Mouse (Mus musculus): ENCODE data around the gene Padi2.

Padi2 gene

DNA sequence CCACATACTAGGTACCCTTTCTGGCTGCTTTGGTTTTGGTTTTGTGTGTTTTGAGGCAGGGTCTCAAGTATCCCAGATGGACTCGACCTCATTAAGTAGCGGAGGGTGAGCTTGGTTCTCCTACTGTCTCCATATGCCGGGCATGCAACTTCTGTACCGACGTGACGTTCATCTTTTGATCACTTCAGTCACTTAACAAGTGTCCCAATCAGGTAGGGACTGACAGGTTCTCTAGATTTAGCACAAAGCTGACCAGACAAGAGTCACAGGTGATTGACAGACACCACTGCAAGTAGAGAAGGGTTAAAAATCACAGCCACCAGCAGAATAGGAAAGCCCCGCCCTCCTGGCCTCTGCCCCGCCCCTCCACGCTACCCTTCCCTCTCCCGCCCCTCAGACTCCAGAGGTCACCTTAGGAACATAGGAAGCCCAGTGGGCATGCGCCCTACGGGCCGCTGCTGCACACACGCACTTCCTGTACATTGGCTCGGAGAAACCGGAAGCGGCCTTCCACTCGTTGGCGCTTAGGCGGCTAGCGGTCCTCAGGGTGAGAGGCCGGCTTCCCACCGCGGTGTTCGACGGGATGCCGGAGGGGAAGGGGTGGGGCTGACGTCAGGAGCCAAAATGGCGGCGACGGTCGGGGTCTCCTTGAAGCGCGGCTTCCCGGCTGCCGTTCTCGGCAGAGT, 54.8 kb downstream of the Padi2 start, which contains the start of gene Sdhb:
Sdhb (plus strand) TSS at position 423 of the 686 bp plus-strand sequence.
- peak; percentile 95 for DNase-seq

DNA sequence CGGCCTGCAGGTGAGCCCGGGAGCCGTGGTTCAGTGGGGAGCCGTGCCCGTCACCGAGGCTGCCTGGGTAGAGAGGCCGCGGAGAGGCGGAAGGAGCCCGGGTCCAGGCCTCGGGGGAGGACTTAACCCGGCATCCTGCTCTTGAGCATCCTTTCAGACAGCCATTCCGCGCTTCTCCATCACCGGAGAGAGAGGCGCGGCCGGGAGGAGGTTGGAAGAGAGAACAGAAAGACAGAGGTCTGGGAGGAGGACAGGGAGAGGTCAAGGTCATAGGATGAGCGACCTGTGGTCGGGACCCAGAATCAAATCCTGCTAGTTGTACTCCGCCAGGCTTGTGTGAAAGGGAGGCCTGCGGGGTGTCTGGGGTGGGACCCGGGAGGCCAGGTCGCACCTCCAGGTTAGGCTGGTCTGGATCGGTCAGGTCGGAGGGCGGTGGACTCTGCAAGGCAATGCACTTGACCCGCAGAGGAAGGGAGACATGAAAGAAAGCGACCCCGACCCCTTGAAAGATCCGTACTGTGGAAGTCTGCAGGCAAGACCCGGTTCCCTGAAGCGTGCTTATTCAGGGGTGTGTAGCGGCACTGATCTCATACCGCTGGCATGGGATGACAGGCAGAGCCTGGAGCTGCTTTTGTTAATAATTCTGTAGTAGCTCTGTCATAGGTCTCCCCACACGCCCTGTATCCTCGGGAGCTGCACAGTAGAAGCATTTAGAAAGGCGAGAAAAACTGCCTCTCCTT, 55.5 kb downstream of the Padi2 start:
- no peak for DNase-seq

DNA sequence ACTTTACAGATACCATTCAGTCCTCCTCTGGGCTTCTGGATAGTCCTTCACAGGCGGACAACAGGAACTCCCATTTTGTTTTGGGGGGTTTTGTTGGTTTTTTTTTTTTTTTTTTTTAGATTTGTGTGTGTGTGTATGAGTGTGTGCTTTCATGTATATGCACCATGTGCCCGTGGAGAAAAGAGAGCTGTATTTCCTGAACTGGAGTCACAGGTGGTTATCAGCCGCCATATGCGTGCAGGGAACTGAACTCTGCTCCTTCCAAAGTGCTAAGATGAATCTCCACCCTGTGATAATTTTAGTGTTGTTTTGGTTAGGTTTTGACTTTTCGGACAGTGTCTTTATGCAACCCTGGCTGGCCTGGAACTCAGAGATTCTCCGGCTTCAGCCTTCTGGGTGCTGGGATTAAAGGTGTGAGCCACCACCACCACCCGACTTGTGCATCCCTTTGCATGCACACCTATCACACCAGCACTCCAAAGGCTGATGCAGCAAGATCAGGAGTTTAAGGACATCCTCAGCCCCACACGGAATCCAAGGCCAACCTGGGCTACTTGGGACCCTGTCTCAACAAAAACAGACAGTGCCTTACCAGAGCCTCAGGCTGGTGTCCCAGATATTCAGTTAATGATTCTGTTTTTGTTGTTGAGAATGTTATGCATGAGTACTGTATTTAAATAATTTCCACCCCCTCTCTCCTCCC, 56.2 kb downstream of the Padi2 start:
- DNase-seq = no peak

DNA sequence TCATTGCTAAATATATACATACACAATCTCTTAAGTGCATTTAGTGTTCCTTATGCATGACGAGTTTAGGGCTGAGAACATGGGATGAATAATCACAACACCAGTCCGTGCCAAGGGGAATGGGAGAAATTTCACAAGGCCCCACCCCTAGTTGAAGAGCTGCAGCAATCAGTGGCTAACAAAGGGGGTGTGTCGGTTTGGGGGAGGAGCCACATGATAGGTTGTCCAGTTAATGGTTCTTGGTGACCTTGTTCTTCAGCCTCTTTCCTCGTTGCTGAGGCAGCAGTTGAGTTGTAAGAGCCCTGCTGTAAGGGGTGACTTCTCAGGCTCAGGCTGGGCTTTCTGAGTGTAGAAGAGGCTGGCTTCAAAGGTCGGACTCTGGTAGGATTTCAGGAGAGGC, 56.8 kb downstream of the Padi2 start:
- no peak for DNase-seq

DNA sequence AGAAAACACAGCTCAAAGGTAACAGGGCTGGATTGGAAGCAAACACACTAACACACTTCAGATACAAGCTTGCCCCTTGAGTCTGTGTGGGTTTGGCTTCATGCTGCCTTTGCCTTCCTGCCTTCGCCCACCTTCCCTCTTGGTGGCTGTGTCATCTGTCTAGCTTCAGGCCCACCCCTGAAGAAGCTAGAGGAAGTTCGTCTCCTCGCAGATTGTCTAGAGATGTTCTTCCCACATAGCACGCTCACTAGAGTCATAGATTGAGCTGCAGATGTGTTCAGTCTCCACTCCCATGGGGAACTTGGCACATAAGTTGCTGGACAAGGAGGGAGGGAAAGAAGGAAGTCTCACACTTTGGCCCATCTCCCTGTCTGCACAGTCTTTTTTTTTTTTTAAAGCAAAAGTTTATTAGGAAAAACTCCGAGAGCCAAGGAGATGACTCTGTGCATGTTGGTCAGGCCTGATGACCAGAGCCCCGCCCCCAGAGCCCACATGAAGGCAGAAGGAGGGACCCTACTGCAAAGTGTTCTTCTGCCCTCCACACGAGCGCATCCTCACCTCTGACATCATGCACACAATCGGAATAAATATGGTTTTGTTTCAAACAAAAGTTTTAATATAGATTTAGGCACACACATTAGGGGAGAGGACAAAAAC, 57.9 kb downstream of the Padi2 start:
- DNase-seq = no peak

DNA sequence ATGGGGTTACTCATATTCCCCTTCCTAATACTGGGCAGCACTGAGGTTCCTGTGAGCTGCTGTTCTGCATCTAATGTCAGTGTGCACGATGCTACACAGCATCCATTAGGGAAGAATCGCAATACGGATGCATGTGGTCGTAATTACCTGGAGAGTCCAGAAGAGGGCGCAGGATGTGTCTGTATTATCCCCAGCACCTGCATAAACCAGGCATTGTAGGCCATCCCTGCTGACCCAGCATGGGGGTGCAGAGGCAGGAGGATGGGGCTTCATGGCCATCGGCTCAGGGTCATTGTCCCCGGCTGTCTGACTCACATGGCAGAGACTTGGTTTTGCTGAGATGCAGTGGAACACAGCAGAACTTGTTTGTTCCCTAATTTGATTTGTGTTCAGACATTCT, 58.5 kb downstream of the Padi2 start:
- DNase-seq = peak; percentile 77

DNA sequence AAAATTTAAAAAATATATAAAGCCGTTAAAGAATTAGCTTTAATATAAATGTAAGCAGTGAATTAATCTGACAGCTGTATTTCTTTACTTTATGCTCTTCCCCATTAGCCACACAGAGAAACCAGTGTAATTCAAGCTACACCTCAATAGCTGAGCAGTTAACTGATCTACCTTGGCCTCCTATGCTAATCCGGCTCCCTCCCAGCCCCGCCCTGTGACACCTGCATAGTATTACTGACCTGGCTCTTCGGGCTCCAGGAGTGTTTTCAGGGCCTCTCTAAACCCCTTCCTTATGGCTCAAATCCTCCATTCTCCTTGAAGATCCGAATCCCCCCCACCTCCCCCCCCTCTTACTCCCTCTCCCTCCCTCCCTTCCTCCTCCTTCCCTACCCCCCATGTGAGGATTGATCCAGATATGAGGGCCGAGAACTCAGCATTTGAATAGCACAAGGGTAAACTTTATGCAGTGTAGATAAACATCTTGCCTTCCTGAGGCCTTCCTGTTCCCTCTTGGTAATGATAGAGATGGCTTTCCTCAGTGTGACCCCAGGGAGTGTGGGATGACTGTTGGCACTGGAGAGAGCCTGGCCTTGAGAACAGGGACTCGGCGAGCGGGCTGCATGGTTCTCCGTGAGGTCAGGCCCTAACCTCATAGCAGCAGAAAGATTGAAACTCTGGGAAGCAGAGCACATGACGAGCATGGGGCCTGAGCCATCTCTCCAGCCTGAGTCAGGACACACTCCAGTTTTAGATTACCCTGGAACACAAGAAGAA, 61.4 kb downstream of the Padi2 start:
- DNase-seq = no peak

DNA sequence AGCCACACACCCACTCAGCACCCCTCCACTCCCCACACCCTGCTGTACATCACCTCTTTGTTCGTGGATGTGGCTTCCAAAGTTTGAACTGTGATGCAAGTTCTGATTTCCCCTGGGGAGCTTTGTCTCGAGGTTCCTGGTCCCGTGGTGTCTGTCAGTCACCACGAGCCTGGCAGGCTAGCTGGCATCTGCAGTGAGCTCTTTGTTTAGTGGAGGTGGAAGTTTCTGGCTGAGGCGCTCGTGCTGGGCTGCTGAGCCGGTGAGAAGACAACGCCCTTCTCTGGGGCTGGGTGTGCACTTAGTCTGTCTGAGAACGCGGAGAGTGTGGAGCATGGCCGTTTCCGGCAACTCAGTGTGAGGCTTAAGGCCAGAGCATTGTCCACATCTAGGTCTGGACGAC, 65.5 kb downstream of the Padi2 start:
- no peak for DNase-seq

DNA sequence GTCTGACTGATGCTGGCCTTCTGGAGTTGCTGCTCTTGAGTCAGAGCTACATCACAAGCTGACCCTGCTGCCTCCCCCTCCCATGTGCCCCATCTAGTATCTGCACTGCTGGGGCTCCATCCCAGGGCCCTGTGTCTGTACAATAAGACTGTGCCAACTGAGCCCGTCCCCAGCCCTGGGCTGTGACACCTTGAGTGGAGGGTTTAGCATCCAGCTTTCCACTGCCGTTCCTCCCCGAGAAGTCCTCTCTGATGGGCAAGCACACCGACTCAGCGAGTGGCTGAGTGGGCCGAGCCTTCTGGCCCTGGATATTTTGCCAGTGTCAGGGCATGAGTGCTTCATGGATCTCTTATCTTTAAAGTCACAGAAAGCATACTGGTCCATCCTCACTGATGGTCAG, 68.3 kb downstream of the Padi2 start:
- no peak for DNase-seq

DNA sequence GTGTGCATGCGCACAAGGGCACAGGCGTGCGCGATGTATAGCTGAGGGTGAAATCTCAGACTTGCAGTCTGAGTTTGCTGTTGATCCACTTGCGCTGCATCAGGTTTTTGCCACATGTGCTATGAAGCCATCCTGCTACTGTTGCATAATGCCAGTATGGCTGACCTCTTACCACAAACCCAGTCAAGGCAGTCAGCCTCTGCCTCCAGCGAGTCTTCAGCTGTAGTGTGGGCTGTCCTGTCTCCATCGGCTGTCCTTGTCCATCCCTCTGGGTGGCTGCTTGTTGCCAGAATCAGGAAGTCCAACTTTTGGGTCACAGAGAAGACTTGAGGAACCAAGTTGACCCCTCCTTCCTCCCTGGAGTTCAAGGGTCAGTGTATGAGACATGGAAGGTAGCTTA, 69.2 kb downstream of the Padi2 start:
- no peak for DNase-seq

DNA sequence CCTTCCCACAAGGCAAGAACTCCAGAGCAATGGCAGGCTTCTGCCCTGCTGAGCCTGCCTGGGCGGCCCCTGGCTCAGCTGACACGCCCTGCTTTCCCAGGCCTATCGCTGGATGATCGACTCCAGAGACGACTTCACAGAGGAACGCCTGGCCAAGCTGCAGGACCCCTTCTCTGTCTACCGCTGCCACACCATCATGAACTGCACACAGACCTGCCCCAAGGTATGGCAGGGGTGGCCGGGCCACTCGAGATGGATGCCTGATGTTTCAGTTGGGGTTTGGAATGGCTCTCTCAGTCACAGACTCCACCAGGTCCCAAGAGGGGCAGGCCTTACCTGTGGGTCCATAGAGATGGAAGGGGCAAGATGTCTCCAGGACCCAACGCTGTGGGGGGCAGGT, 71.1 kb downstream of the Padi2 start:
- DNase-seq = no peak

DNA sequence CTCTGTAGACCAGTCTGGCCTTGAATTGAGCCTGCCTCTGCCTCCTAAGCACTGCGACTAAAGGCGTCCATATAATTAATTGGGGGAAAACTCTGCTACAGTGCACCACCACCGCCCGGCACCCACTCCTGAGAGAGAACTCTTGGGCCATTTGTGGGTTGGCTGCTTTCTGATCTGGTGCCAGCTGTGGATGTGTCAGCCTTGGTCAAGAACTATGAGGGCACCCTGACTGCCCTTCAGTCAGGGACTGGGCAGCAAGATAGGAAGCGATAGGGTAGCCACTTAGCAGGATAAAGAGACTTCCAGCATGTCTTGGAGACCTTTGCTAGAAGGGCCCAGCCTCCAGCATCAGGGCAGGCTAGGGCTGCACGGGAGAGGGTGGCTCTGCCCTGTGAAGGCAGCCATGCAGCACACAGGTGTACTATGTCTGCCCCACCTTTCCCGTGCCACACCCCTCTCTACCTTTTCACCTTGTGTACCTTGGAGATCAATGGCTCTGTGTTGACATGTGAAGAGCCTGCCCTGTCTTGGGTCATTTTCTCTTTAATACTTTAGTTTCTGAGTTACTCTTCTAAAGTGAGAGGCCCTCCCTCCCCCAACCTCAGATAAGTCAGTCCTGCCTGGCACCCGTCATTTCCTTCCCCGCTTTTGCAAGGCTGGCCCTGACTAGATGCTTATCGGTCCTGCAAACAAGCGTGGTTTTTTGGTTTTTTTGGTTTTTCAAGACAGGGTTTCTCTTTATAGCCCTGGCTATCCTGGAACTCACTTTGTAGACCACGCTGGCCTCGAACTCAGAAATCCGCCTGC, 71.9 kb downstream of the Padi2 start:
- no peak for DNase-seq

DNA sequence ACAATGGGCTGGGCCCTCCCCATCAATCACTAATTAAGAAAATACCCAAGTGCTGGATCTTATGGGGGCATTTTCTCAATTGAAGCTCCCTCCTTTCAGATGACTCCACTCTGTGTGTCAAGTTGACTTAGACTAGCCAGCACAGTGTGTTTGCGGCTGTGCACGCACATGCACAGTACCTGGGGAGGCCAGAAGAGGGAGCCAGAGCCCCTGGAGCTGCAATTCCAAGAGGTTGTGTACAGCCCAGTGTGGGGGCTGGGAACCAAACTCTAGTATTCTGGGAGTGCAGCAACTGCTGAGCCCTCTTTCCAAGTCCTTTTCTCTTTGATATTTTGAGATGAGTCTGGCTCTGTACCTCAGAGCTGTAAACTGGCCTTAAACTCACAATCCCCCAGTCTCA, 75.5 kb downstream of the Padi2 start:
- peak; percentile 35 for DNase-seq

DNA sequence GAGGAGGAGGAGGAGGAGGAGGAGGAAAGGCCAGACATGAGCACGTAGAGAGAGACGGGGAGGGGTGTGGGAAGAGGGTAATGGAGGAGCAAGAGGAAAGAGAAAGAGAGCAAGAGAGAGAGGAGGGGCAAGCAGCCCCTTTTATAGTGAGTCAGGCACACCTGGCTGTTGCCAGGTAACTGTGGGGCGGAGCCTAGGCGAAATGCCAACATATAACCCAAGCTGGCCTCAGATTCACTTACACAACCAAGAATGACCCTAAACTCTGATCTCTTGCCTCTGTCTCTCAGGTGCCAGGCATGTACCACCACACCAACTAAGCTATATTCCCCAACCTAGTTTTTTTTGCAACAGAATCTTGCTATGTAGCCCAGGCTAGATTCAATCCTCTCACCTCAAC, 76.7 kb downstream of the Padi2 start:
- DNase-seq = no peak

DNA sequence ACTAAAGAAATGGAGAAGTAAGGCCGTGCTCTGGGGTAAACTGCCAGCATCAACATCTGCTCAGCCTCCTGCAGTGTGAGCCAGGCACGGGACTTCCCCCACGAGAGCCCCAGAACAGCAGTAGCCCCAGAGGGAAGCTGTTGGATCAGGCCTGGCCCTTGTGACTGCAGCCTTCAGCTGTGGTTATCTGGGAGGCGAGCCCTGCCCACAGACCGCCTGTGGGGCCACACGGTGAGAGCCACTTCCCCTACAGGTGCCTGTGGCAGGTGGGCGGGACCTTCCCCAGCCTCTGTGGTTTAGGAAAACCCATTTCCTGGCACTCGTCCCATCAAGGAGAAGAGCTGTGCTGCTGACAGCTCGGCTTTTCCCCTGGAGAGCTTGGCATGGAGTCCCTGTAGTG, 77.3 kb downstream of the Padi2 start:
- DNase-seq = peak; percentile 70

DNA sequence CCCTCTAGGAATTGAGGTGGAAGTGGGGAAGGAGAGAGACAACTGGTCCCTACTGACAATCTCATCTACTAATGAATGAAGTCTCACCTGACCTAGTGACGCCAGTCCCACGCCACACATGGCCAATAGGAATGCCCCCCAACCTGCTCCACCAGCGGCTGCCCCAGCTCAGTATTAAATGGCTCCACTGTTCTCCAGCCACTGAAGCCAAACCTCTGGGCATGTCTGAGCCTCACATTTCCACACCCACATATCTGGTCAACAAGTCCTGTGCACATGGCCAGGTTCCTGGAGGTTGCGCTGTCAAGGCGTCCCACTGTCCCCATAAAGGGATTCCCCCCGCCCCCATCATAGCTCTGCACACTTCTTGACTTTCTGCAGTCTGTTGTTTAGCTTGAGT, 78.4 kb downstream of the Padi2 start:
- DNase-seq = no peak

DNA sequence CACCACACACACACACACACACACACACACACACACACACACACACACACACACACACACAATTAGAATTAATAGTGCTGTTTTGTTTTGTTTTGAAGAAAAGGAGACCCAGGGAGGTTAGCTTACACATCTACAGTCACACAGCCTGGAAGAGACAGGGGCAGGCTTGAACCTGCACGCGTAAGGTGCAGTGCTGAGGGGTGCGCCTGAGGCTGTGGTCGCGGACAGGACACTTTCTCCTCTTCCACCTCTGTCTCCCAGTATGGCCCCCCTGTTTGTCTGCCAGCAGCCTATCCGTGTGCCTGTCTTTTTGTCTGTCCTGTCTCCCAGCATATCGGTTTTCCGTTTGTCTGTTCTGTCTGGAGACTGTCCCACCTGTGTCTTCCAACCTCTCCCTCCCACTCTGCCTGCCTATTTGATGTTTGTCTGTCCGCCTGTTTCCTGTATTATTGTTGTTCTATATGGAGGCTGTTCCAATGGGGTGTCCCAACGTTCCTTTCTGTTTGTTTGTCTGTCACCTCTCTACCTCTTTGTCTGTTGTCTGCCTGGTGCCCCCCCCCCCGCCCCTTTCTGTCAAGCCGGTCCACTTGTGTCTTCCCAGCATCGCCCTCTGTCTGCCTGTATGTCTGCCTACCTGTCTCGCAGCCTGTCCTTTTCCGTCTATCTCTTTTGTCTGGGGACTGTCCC, 80.0 kb downstream of the Padi2 start:
- DNase-seq = peak; percentile 22

DNA sequence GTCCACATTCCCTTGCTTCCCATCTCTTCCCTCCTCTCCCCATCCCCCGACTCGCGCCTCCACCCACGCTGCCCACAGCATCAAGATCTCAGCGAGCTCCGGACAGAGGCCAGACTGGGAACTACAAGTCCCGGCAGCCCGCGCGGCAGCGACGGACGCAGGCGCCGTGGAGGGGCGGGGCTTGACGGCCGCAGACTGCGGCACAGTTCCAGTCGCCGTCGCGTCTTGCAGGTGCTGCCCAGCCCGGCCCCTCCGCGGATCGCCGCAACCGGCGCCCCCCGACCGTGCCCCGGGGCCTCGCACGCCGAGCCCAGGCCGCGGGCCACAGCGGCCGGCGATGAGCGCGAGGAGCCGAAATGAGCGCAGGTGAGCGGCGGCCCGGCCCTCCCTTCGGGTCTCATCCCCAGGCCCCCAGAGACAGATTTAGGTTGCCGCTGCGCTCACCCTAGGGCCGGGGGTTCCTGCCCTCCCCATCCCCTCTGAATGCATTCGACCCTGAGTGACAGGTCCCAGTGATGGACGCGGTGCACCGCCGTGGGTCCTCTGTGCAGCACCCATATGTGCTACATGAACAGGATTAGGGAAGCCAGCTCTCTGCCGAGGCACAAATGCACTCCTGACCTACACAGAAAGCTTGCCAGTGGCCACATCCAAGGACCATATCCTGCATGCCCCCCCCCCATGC, 80.7 kb downstream of the Padi2 start, which contains the start of gene Atp13a2:
Atp13a2 (plus strand) TSS at position 163 of the 685 bp plus-strand sequence.
- DNase-seq = peak; percentile 93

DNA sequence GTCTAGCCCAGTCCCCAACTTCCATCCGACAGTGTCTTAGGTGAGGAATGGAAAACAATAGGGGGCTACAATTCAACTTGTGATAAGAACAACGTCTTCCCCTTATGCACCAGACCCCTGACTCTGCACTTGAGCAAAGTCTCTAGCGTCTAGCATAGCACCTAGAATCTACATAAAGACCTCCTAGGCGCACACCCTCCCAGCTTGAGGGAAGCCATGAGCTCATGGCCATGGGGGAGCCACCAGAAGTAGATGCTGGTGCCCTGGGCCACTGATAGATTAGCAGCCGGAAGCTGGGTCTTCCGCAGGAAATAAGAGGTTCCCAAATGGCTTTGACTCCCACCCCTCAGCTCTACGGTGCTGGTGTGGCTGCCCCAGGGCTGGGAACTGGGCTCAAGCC, 81.3 kb downstream of the Padi2 start:
- DNase-seq = no peak

DNA sequence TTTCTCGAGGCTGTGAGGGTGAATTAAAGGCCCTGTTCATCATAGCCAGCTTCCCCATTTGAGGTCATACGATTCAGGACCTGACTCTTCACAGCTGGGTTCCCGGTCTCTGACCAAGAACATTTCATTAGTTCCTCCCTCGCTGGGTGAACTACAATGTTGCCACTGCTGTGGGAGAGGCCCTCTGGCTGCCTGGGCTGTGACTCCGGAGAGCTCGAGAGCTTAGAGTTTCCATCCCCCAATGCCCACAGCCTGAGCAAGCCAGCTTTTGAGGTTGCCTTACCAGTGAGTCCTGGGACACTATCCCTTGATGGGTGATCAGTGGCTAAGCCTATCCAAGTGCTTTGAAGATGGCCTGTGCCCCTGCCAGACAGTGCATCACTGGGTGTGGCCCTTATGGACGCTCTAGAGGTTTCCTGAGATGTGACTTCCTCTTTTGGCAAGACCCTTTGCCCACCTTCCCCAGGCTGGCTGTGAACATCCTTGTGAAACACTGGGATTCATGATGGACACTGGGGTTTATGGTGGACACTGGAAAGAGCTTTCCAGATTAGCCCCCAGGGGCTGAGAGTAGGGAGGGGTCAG, 82.7 kb downstream of the Padi2 start:
- no peak for DNase-seq

Measured in thymus, postnatal 14 days (tissue).